Comparison of ENCODE assay signal across 28 mouse cellular contexts in the genomic region with DNA sequence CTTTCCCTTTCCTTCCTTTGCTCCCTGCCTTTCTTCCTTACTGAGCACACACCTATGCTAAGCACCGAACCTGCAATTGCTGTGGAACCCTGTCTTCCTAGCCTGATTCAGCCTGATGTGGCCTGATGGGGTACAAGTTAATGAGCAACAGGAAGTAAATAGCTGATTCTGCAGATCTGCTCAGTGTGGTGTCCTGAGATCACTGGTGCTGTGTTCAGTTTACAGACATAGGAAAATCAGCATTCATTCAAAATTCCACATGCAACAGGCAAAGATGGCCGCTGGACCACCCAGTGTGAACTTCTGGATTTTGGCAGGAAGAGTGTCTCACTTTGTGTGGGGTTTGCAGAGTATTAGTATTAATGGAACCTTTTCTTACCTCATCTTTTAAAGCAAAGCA. TPM values are rescaled to one million over a fixed set of nuclear protein-coding genes. Genes with fewer than 3 reads are reported as not detected.
"Had no signal": no experiment of that assay in that cellular context is flagged by ENCODE, and none has a peak within 500 bp of the region (broad histone marks: within the 10 kb centered on the region; RNA-seq: fewer than 3 reads in every experiment).

No protein-coding gene starts in this region.

- H3K4me3 ChIP-seq: forebrain, embryonic 15.5 days; heart, embryonic 13.5 days; heart, embryonic 15.5 days; hindbrain, embryonic 13.5 days; hindbrain, embryonic 15.5 days; kidney, embryonic 15.5 days; limb, embryonic 13.5 days; limb, embryonic 15.5 days; liver, embryonic 12.5 days had no signal

- H3K27ac ChIP-seq: forebrain, embryonic 15.5 days; heart, embryonic 13.5 days; heart, embryonic 15.5 days; hindbrain, embryonic 13.5 days; hindbrain, embryonic 15.5 days; hindbrain, postnatal 0 days; kidney, embryonic 15.5 days; kidney, postnatal 0 days; limb, embryonic 13.5 days; limb, embryonic 15.5 days; liver, embryonic 12.5 days; liver, embryonic 14.5 days had no signal

- H3K27me3 ChIP-seq: forebrain, embryonic 15.5 days; heart, embryonic 13.5 days; heart, embryonic 15.5 days; hindbrain, embryonic 13.5 days; hindbrain, embryonic 15.5 days; kidney, embryonic 15.5 days; limb, embryonic 13.5 days; limb, embryonic 15.5 days had no signal

- H3K4me2 ChIP-seq: forebrain, embryonic 15.5 days; heart, embryonic 11.5 days; heart, embryonic 13.5 days; heart, embryonic 15.5 days; hindbrain, embryonic 13.5 days; hindbrain, embryonic 15.5 days; kidney, embryonic 15.5 days; limb, embryonic 13.5 days; limb, embryonic 15.5 days; liver, embryonic 12.5 days had no signal

- ATAC-seq: forebrain, embryonic 15.5 days; forebrain, postnatal 0 days; hindbrain, postnatal 0 days; intestine, embryonic 16.5 days; liver, embryonic 12.5 days had no signal

- H3K9ac ChIP-seq: forebrain, embryonic 15.5 days; forebrain, postnatal 0 days; heart, embryonic 13.5 days; heart, embryonic 15.5 days; hindbrain, embryonic 13.5 days; hindbrain, embryonic 15.5 days; kidney, embryonic 15.5 days; limb, embryonic 13.5 days; limb, embryonic 15.5 days; liver, embryonic 12.5 days; liver, embryonic 14.5 days had no signal

- H3K4me1 ChIP-seq: forebrain, embryonic 15.5 days; heart, embryonic 13.5 days; heart, embryonic 15.5 days; hindbrain, embryonic 13.5 days; hindbrain, embryonic 15.5 days; kidney, embryonic 15.5 days; limb, embryonic 13.5 days; limb, embryonic 15.5 days; liver, embryonic 12.5 days had no signal

- DNase-seq: forebrain, postnatal 0 days; gastrocnemius, postnatal 10 days; gastrocnemius, postnatal 25 days; heart, adult 18-20 months; heart, postnatal 14 days; heart, postnatal 36 days; kidney, adult 11 months; kidney, adult 8-10 months; layer of hippocampus, adult 9-11 months; layer of hippocampus, postnatal 36 days; left cerebral cortex, postnatal 4 days had no signal

- H3K9me3 ChIP-seq: forebrain, embryonic 15.5 days; heart, embryonic 15.5 days; hindbrain, embryonic 15.5 days; kidney, embryonic 15.5 days; limb, embryonic 15.5 days had no signal

- H3K36me3 ChIP-seq: forebrain, embryonic 15.5 days; heart, embryonic 13.5 days; heart, embryonic 15.5 days; hindbrain, embryonic 13.5 days; hindbrain, embryonic 15.5 days; kidney, embryonic 15.5 days; limb, embryonic 13.5 days; limb, embryonic 15.5 days; liver, embryonic 12.5 days had no signal

RNA-seq across cellular contexts. Expression of gene Rd3, which starts 57.8 kb away (rescaled TPM):
- total RNA-seq: gastrocnemius, adult 18-20 months; hematopoietic stem cell, adult 5-6 weeks had no signal
- polyA plus RNA-seq: limb, embryonic 11.5 days had no signal
